Mouse (Mus musculus) c-Kit-positive CD71-negative TER-119-negative erythroid progenitor cells, embryonic 14.5 days (primary cell): Measurements from ENCODE around the gene Pip4k2c.

Experiments used
- DNase-seq: peaks from one replicate; pipeline ENCODE4 v3.0.0-alpha.2; 2013; ENCODE audit warnings: low read depth

The Pip4k2c gene

DNA sequence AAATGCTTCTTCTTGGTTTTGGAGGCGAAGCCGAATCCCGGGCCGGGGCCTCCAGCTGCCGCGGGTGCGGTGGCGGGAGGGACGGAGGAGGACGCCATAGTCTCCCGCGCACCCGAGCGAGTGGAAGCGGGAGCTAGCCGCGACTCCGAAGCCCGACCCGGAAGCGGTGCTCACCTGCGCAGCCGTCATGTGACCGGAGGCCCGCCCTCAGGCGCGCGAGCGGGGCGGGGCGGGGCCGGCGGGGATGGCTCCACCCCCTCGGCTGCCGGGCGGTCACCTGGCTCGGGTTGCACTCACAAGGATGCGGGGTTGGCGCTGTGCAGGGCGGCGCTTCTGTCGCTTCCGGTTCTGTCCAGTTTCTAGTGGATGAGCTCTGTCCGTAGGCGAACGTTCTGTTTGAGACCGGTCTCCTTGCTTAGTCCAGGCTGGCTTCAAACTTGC, at the start of gene Pip4k2c:
TSS of gene Pip4k2c (minus strand) at position 172 of the 441 bp plus-strand sequence.
- DNase-seq: no peak

DNA sequence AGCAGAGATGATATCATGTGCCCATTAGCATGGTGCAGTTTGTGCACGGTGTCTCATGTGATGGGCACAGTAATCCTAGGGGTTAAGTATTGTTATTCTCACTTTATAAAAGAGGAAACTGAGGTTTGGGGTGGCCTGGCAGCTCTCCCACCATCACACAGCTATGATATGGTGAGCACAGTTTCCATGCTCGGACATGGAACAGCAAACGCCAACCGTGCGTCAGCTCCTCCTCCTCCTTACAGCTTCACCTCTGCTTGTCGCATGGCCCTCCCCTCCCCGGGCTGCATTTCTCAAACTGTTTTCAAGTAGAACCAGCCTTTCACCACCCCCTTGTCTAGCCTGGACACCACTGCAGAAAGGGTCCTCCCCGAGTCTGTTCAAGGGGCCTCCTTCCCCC, 47.1 kb upstream of the Pip4k2c start:
- DNase-seq: no peak

DNA sequence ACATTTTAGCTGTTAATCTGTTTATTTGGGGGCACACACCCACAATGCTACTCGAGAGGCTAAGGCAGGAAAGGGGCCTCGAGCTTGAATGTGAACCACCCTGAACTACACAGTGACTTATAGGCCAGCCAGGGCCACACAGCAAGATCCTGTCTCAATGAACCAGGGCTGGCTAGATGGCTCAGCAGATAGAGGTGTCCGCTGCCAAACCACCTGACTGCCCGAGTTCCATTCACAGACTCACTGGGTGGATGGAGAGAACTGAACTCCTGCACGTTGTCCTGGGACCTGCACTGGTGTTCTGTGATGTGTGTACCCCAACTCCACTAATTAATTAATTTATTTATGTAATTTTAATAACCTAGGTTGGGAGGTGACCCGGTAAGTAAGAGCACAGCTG, 46.4 kb upstream of the Pip4k2c start:
- DNase-seq: no peak

DNA sequence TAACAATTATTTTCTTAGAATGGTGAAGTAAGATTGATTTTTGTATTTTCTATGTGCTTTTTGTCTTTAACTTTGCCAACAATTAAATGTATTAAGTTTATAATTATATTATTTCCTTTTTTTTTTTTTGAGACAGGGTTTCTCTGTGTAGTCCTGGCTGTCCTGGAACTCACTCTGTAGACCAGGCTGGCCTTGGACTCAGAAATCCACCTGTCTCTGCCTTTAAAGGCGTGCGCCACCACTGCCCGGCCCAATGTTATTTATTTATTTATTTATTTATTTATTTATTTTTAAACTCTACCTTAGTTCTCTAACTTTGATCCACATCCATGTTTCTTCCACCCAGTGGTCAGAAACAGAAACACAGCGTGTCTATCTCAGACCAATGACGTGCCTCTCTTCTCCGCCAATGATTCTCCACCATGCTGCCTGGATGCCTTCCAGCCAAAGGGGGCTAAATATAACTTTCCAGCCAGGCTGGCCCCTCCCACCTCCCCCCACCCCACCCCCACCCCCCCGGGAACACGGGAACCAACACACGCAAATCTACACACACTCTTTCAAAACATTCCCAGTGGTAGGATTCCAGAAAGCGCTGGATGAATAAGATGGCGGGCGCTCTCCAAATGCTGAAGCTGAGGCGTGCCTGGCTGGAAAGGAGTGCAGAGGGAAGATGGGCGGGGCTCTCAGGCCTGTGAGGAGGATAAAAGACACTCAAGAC, 44.4 kb upstream of the Pip4k2c start:
- peak; percentile 39 for DNase-seq

DNA sequence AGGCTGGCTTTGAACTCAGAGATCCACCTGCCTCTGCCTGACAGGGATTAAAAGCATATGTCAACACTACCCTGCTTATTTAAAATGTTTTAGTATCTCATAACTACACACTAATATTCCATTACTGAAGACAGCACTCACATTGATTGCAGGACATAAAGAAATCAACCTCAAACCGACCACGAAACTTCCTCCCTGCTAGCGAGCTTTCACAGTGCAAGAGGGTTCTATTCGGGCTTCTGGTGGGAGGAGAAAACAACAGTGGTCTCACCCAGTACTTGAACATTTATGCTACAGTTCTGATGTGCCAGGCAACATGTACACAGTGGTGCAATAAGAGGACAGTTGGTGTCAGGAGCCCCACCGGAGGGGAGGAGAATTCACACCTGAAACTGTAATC, 39.4 kb upstream of the Pip4k2c start:
- DNase-seq: no peak

DNA sequence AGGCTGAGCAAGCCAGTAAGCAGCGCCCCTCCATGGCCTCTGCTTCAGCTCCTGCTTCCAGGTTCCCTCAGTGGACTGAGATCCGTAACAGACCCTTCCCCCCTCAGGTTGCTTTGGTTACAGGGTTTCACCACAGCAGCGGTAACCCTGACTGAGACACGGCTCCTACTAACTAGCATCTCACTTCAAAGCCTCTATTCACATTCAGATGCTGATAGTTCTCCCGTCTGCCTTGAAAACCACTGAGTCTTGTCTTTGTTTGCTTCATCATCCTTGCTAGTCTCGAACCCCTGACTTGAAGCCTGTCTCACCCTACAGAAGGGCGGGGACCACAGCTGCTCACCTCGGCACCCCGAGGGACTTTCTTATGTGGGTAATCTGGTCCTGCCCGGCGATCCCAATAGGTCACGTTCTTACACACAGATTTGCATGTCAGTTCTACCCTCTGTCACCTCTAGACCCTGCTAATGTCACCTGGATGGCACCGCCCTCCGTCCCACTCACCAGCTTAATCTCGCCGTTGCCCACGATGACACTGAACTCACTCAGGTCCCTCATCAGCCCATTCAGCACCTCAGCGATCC, 26.9 kb upstream of the Pip4k2c start:
- no peak for DNase-seq

DNA sequence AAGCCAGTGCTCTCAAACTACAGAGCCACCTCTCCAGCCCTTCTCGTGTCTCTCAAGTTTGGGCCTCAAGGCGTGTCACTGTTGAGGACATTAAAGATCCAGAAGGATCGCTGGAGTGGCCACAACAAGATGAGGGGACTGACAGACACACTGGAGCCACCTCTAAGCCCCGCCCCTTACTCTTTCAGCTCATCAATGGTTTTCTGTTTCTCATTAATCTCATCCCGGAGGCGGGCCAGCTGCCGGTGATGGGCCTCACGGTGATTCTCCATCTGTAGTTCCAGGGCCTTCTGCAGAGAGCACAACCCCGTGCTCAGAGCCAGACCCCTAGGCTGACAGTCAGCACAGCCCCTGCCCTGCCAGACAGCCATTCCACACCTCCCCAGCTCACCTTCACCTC, 25.2 kb upstream of the Pip4k2c start:
- DNase-seq: no peak

DNA sequence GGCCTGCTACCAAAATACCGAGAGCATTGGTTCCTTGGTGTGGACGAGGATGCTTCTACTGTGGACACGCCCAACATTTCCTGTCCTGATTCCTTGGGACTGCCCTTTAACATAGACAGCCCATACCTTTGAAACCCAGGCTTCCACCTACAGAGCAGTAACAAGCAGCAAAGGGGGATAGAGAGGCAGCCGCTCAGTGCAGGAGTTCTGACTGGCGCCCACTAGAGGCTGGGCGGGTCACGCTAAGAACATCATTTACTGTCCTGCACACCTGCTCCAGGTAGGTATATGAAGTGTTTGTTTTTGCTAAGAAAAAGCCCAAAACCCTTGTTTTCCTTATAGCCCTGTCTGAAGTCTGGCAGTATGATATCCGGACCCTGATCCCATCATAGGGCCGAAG, 21.8 kb upstream of the Pip4k2c start:
- no peak for DNase-seq

DNA sequence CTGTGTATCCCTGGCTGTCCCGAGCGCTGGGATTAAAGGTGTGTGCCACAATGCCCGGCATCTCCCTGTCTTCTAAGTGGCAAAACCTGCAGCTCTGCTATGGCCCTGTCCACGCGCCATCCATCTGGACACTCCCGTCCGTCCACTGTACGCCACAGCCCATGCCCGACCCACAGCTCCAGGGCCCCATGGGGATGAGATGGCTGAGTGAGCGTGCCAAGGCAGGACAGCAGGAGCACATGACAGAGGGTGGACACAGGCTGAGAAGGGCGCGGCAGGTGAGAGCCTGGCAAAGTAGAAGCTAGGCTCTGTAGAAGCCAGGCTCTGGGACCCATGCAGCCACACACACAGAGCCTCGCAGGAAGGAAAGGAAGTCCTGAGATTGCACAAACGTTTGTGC, 20.4 kb upstream of the Pip4k2c start:
- no peak for DNase-seq

DNA sequence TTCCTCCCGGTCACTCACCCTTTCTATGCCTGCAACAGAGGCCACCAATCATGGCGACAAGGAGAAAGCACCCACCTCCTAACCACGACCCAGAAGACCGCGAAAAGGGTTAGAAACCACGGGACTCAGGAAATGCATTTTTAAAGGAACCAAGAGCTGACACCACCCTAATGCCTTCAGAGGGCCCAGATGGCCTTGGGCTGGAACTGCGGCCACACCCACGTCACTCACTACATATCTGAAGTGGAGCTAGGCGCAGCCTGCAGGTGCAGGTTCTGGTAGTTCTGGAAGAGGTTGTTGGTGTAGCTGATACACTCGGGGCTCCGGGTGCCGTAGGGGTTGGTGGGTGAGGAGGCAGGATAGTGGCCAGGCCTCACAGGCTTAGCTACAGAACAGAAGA, 19.3 kb upstream of the Pip4k2c start:
- no peak for DNase-seq

DNA sequence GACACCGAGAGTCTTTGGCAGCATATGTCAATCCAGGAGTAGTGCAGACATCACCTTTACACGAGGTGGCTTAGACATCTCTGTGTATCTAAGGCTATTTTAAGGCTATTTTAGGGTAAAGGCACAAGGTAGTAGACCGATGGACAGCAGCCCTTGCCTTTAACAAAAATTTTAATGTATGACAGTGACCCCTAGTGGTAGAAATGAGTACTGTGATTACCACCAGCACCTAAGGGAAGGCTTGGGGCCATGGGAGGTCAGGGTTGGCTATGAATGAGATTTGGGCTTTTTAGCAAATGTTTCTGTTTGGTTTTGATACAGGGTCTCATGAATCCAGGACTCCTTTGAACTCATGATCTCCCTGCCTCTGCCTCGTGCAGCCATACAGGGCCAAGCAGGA, 17.5 kb upstream of the Pip4k2c start:
- peak; percentile 77 for DNase-seq

DNA sequence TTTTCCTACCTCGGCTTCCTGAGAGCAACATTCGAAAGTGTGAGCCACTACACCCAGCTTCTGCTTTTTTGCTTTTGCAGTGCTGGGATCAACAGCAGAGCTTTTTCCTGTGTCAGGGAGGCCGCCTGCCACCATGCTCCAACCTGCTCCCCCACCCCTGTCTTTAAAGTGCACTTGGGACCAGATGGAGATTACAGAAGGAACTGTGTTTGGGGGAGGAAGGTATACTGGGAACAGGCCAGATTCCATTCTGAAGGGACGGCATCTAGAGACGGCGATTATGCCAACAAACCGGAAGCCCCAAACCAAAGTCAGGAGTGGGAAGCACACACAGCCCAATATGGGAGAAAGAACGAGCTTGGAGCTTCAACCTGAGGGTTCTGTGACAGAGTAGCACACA, 15.8 kb upstream of the Pip4k2c start:
- DNase-seq: no peak

DNA sequence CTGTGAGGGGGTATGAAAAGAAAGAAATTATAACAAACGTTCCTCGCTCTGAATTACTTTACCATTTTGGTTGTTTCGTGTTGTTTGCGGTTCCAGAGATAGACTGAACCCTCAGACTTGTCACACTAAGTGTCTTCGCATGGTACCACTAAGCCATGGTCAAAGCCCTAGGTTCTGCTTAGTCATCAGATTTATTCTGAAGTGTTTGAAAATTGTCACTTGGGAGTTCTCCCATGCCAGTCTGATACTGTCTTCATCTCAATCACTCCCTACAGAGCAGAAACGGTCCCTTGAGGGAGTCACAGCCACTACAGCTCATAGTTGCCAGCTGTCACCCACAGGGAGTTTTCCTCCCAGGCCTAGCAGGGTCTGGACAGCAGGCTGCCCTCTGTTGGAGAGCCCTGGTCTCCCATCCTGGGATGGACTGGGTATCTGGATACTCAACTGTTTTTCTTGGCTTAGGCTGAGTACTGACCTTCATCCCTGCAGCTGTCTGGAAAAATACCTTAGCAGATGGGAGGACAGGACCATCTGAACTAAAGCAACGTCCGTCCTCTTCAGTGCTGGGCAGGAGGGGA, 15.0 kb upstream of the Pip4k2c start:
- DNase-seq: no peak

DNA sequence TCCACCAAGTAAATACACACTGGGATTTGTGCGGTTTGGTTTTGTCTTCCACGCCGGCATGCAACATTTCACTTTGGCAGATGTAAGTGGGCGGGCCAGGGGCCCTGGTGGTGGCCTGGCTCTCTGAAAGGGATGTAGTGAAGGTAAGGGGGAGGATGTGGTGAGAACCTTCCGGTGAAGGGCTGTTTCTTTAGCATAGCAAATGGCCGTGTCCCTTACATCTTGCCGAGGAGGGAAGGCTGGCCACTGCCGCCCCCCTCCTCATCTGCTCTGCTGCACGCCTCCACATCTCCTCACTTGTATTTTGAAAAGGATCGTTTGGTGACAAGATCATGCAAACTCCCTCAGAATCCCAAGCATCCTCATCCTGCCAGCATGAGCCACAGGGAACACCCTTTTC, 14.3 kb upstream of the Pip4k2c start:
- no peak for DNase-seq

DNA sequence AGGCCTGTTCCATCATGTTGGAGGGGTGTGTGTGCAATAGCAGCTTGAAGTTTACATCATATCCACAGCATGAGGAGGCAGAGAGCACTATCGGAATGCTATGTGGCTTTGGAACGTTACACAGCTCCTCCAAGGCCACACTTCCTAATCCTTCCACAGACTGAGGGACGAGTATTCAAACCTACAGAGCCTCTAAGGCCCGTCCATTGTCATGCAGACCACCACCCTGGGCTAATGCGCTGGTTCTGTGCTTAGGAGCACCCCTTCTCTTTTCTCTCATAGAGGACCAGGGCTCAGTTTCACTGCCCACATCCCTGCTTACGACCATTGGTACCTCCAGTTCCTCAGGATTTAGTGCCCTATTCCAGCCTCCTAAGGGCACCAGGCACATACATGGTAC, 13.8 kb upstream of the Pip4k2c start:
- DNase-seq: no peak

DNA sequence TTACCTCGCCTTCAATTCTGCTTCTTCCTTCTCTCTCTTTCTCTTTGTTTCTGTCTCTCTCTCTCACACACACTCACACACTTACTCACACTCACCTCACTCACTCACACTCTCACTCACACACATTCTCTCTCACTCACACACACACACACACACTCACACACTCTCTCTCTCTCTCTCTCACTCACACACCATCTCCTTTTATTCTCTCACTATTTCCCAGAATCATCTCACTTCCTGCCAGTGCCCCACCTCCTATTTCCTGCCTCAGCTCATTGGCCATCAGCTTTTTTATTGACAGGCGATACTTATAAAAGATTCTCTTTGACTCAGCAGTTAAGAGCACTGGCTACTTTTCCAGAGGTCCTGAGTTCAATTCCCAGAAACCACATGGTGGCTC, 7.0 kb upstream of the Pip4k2c start:
- DNase-seq: no peak

DNA sequence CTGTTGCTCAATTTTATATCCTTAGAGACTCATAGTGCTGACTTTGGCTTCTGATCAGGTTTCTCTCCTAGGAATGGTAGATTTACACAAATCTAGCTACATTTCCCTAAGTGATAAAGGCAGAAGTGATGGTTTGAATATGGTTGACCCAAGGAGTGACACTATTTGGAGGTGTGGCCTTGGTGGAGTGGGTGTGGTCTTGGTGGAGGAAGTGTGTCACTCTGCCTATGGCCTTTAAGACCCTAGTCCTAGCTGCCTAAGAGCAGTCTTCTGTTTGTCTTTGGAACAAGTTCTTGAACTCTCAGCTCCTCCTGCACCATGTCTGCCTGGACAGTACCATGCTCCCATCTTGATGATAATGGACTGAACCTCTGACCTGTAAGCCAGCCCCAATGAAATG, 5.8 kb upstream of the Pip4k2c start:
- no peak for DNase-seq

DNA sequence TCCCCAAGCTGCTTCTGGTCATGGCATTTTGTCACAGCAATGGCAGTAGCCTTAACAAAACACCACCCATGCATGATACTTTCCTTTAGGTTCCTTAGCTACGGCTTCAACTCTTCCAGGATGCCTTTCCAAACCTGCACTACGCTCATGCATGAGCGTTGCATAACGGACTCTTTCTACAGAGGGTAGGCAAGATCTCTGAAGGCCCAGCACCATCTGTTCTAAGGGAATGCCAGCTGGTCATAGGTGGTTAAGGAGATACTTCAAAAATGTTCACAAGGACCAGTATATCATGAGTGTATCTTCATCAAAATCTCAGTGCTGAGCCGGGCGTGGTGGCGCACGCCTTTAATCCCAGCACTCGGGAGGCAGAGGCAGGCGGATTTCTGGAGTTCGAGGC, 5.1 kb upstream of the Pip4k2c start:
- DNase-seq: no peak

DNA sequence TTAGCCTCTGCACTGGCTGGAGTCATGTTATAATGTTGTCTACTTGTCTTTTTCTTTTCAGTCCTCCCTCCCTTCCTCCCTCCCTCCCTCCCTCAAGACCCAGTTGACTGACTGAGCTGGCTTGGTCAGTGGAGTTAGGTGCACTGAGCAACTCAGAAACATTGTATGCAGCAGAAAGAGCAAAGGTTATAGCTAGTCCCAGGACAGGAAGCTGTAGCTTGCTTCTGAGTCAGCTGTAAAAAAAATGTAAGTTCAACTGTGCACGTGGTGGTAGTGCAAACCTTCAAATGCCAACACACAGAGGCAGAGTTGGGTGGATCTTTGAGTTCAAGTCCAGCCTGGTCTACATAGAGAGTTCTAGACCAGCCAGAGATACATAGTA, 3.0 kb upstream of the Pip4k2c start:
- DNase-seq: no peak

DNA sequence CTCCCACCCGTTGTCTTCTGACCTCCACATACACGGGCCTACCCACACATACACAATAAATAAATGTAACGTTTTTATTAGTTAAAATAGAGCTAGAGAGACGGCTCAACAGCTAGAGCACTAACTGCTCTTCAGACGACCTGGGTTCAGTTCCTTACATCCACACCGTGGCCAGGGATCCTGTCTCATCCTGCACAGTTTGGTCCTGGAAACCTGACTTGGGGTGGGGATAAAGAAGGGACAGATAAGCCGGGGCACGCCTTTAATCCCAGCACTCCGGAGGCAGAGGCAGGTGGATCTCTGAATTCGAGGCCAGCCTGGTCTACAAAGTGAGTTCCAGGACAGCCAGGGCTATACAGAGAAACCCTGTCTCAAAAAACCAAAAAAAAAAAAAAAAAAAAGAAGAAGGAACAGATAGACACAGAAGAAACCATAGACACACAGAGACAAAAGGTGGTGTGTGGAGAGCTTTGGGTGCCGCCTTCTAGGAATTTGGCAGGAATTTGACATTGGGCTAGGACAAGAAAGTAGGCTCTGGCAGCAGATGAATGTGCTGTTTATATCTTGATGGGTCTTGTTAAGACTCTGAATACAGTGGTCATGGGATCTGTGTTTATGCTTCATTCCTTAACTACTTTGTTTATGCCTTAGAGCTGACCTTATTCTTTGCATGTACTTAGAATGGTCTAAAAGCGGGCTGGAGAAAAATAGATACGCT, 2.5 kb upstream of the Pip4k2c start:
- no peak for DNase-seq

DNA sequence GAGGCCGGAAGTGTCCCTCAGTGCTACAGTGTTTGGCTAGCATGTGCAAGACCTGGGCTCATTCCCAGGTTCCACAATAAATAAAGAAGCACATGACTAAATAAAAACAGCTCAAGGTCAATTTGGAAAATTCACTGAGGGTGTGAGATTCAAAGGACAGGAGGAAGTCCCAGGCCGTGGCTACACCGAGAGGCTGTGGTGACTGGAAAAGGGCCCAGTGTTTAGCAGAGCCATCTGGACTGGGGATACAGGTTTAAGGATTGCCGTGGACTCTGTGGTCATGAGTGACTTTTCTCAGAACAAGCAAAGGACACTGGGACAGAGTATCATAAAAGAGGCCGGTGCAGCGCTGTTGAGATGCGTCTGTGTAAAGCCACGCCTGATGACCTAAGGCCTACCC, 1.9 kb upstream of the Pip4k2c start:
- no peak for DNase-seq

DNA sequence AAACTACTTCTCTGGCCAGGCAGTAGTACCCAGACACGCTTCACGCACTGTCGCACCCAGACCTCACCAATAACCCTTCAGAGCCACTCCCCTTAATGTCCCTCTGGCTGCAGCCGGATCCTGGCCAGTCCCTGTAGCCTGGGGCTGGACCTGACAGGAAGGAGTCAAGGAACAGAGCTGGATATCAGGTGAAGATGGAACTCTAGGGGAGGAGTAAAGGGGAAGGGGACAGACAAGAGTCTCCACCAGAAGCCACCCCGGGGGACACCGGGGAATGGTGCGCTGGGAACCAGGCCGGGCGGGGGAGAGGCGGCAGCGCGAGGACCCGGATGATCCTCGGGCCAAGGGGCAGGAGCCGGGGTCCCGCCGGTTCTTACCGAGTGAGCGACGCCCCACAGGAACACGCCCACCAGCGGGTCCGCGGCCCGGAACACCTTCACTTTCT, 402 bp downstream of the Pip4k2c start:
- no peak for DNase-seq

DNA sequence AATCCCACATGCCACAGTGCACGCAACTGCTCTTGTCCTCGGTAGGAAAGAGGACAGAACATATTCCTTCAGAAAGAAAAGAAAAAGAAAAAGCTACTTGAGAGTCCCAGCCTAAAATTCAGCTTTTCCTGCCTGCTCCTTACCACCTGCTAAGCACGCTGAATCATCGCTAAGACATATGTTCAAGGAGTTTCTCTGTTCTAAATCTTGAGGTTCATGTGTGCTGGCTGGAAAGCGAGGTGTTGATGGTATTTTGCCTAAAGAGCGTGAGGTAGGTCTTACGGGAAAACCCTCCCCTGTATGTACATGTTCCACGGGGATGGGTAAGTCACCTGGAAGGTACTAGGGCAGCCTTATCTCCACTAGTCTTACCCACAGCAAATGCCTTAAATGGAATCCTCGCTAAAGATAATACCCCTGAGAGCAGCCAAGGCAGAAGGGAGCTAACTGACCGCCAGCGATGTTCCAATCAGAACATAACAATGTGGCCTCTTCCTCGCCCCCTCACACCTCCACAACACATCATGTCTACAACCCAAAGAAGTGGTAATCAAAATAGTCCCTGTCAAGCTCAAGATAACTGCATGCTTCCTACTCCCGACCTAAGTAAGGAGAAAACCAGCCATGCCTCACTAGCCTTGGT, 1.3 kb downstream of the Pip4k2c start:
- no peak for DNase-seq
